Mouse (Mus musculus): ENCODE measurements at regions not wholly inside any gene's neighbourhood (a gene's known extent, or its start where the extent isn't known, plus 50 kb on each side); places are given as distances from the start of the nearest gene placed in this dataset.

DNA sequence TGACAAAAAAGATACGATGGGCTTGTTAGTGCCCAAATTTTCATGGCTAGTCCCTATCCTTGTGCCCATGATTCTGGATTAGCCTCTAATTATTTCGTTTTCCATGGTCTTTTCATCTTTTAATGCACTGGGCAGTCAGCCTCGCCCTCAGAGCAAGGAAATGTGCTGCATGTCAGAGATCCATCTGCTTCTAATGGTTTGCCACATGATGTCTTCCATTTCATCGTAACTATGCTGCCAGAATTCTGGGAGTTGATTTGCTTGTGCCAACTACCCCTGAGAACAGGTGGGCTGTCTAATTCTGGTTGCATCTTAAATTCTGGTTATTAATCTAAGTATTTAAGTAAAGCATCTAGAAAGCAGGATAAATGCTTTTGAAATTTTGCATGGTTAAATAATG, 622.8 kb downstream of the Eepd1 start:
- TF ChIP-seq ZKSCAN1 (IDR thresholded peaks at IDR 0.05; ENCODE audit: borderline replicate concordance, low read depth, low read length): no peak
- TF ChIP-seq CTCF (conservative IDR thresholded peaks at IDR 0.05 in 1 of 2, IDR thresholded peaks at IDR 0.05 in 1 of 2; ENCODE audit: low read depth in 2 of 2, low read length in 2 of 2): no peak
- no peak for TF ChIP-seq POLR2A (IDR thresholded peaks at IDR 0.05; ENCODE audit: low read depth, low read length)
- no peak for TF ChIP-seq TCF12 (IDR thresholded peaks at IDR 0.05; ENCODE audit: low read depth, low read length)
- TF ChIP-seq SMC3 (IDR thresholded peaks at IDR 0.05; ENCODE audit: low read depth, low read length): no peak
- TF ChIP-seq HCFC1 (IDR thresholded peaks at IDR 0.05; ENCODE audit: low read depth, low read length): no peak
- no peak for TF ChIP-seq RAD21 (IDR thresholded peaks at IDR 0.05; ENCODE audit: low read depth, low read length)
- no peak for TF ChIP-seq SIN3A (IDR thresholded peaks at IDR 0.05; ENCODE audit: low read length)
- no peak for TF ChIP-seq E2F4 (IDR thresholded peaks at IDR 0.05; ENCODE audit: insufficient replicate concordance, low read depth, low read length)
- no peak for TF ChIP-seq EP300 (IDR thresholded peaks at IDR 0.05; ENCODE audit: low read length)
- TF ChIP-seq ZC3H11A (IDR thresholded peaks at IDR 0.05; ENCODE audit: low read depth, low read length): no peak
- no peak for TF ChIP-seq BHLHE40 (IDR thresholded peaks at IDR 0.05; ENCODE audit: low read depth, low read length)
- no peak for TF ChIP-seq USF1 (IDR thresholded peaks at IDR 0.05; ENCODE audit: low read depth, low read length)
- TF ChIP-seq ELF1 (IDR thresholded peaks at IDR 0.05; ENCODE audit: low read depth, low read length): no peak
